Mouse (Mus musculus): ENCODE results near the gene Slain2. TPM values are rescaled to one million over a fixed set of nuclear protein-coding genes. Genes with fewer than 3 reads are reported as not detected.
"Not testable (repeated sequence)": the region's sequence is repeated elsewhere in the genome, so short reads cannot be mapped to it uniquely, and the experiment has no call there.

Gene Slain2
- polyA plus RNA-seq, 1 experiment from 2014 or later = 25.9 TPM

GRCm38 (mm10) chr5:73006784-73007581 is 92.9 kb downstream of the Slain2 start, which contains the start of gene Slc10a4:
Slc10a4 (plus strand) TSS chr5:73006883.
- H3K27me3 ChIP-seq (ENCODE audit: control insufficient read depth, insufficient read depth, low read length) = peaks cover 6% of the 10 kb centered on the region
- no peaks in the 10 kb centered on the region for H3K36me3 ChIP-seq (ENCODE audit: control insufficient read depth, insufficient read depth, low read length)
- 0 out of 2 replicates have a peak within 1 kb of the TSS, but pooled peaks have one; percentile 41 for H3K27ac ChIP-seq (replicated peaks; ENCODE audit: low read depth, low read length)
- 0 out of 2 replicates have a peak, but pooled peaks cover 4% of the 10 kb centered on the region for H3K4me1 ChIP-seq (ENCODE audit: control insufficient read depth, insufficient read depth, low read length)
- no peaks in the 10 kb centered on the region for H3K9me3 ChIP-seq (ENCODE audit: control insufficient read depth, low read length)
- peak within 1 kb of the TSS; percentile 49 for H3K9ac ChIP-seq (replicated peaks; ENCODE audit: low read length)
- peak; percentile 64 for DNase-seq
- peak within 1 kb of the TSS; percentile 63 for H3K4me2 ChIP-seq (ENCODE audit: low read length)
- ATAC-seq (ENCODE audit: low FRiP score, low TSS enrichment) = peak; percentile 90
- WGBS = 6% methylated on average over 65 of the region's 65 CpGs
- H3K4me3 ChIP-seq (replicated peaks; ENCODE audit: low read depth, low read length) = peak within 1 kb of the TSS; percentile 42

- Histone ChIP-seq H3K27me3 (ENCODE audit: control insufficient read depth, insufficient read depth, low read length) (peaks cover 6% of the 10 kb centered on the region), H3K9ac (replicated peaks; ENCODE audit: low read length) (peak overlapping the region; percentile 49), H3K27ac (replicated peaks; ENCODE audit: low read depth, low read length) (0 out of 2 replicates have a peak overlapping the region, but pooled peaks have one; percentile 20), H3K36me3 (ENCODE audit: control insufficient read depth, insufficient read depth, low read length) (no peaks in the 10 kb centered on the region), H3K4me3 (replicated peaks; ENCODE audit: low read depth, low read length) (peak overlapping the region; percentile 42), H3K4me1 (ENCODE audit: control insufficient read depth, insufficient read depth, low read length) (0 out of 2 replicates have a peak, but pooled peaks cover 4% of the 10 kb centered on the region), H3K9me3 (ENCODE audit: control insufficient read depth, low read length) (no peaks in the 10 kb centered on the region), H3K4me2 (ENCODE audit: low read length) (peak overlapping the region; percentile 63)
- 42% methylated on average over 5 of the region's 5 CpGs for WGBS
- ATAC-seq (ENCODE audit: low FRiP score, low TSS enrichment) (0 out of 2 replicates have a peak, but pooled peaks have one; percentile 1), DNase-seq (no peak)
Observed at GRCm38 (mm10) chr5:73007582-73007959, 93.5 kb downstream of the Slain2 start.

GRCm38 (mm10) chr5:73008230-73008629 is 94.1 kb downstream of the Slain2 start:
- not testable (repeated sequence) for ATAC-seq (ENCODE audit: low FRiP score, low TSS enrichment); H3K27ac ChIP-seq (replicated peaks; ENCODE audit: low read depth, low read length); DNase-seq; H3K27me3 ChIP-seq (ENCODE audit: control insufficient read depth, insufficient read depth, low read length); H3K4me2 ChIP-seq (ENCODE audit: low read length); H3K9ac ChIP-seq (replicated peaks; ENCODE audit: low read length); H3K4me1 ChIP-seq (ENCODE audit: control insufficient read depth, insufficient read depth, low read length); H3K4me3 ChIP-seq (replicated peaks; ENCODE audit: low read depth, low read length); H3K9me3 ChIP-seq (ENCODE audit: control insufficient read depth, low read length); H3K36me3 ChIP-seq (ENCODE audit: control insufficient read depth, insufficient read depth, low read length)
- WGBS = 41% methylated on average over 8 of the region's 8 CpGs

- H3K4me2 ChIP-seq (ENCODE audit: low read length); ATAC-seq (ENCODE audit: low FRiP score, low TSS enrichment): not testable (repeated sequence)
Observed at GRCm38 (mm10) chr5:73011806-73012205, 97.7 kb downstream of the Slain2 start.

GRCm38 (mm10) chr5:73012884-73013610 is 98.9 kb downstream of the Slain2 start:
- Histone ChIP-seq H3K4me3 (replicated peaks; ENCODE audit: low read depth, low read length) (peak overlapping the region; percentile 34), H3K4me2 (ENCODE audit: low read length) (peak overlapping the region; percentile 61)
- not testable (repeated sequence) for H3K27ac ChIP-seq (replicated peaks; ENCODE audit: low read depth, low read length); H3K9me3 ChIP-seq (ENCODE audit: control insufficient read depth, low read length); H3K9ac ChIP-seq (replicated peaks; ENCODE audit: low read length); H3K36me3 ChIP-seq (ENCODE audit: control insufficient read depth, insufficient read depth, low read length); H3K4me1 ChIP-seq (ENCODE audit: control insufficient read depth, insufficient read depth, low read length); H3K27me3 ChIP-seq (ENCODE audit: control insufficient read depth, insufficient read depth, low read length)
- peak; percentile 40; the same call in 1 of the 2 replicates for ATAC-seq (ENCODE audit: low FRiP score, low TSS enrichment)
- WGBS = 23% methylated on average over 25 of the region's 27 CpGs
- peak; percentile 46 for DNase-seq

More at GRCm38 (mm10) chr5:73011806-73012205, 97.7 kb downstream of the Slain2 start:
- DNase-seq; H3K9ac ChIP-seq (replicated peaks; ENCODE audit: low read length); H3K9me3 ChIP-seq (ENCODE audit: control insufficient read depth, low read length); H3K4me3 ChIP-seq (replicated peaks; ENCODE audit: low read depth, low read length); H3K27ac ChIP-seq (replicated peaks; ENCODE audit: low read depth, low read length); H3K4me1 ChIP-seq (ENCODE audit: control insufficient read depth, insufficient read depth, low read length); H3K36me3 ChIP-seq (ENCODE audit: control insufficient read depth, insufficient read depth, low read length): not testable (repeated sequence)
- H3K27me3 ChIP-seq (ENCODE audit: control insufficient read depth, insufficient read depth, low read length) = peaks cover 11% of the 10 kb centered on the region
- 96% methylated on average over 15 of the region's 16 CpGs for WGBS

- not testable (repeated sequence) for H3K4me1 ChIP-seq (ENCODE audit: control insufficient read depth, insufficient read depth, low read length); H3K27me3 ChIP-seq (ENCODE audit: control insufficient read depth, insufficient read depth, low read length); H3K36me3 ChIP-seq (ENCODE audit: control insufficient read depth, insufficient read depth, low read length); H3K9me3 ChIP-seq (ENCODE audit: control insufficient read depth, low read length); H3K27ac ChIP-seq (replicated peaks; ENCODE audit: low read depth, low read length)
- peak overlapping the region; percentile 61 for H3K4me2 ChIP-seq (ENCODE audit: low read length)
- ATAC-seq (ENCODE audit: low FRiP score, low TSS enrichment) = peak; percentile 64; the same call in 1 of the 2 replicates
- peak overlapping the region; percentile 29; the same call in 1 of the 2 replicates for H3K9ac ChIP-seq (replicated peaks; ENCODE audit: low read length)
- peak overlapping the region; percentile 34 for H3K4me3 ChIP-seq (replicated peaks; ENCODE audit: low read depth, low read length)
- 2% methylated on average over 46 of the region's 65 CpGs for WGBS
- DNase-seq = peak; percentile 23
Observed at GRCm38 (mm10) chr5:73013611-73014287, 99.6 kb downstream of the Slain2 start.

GRCm38 (mm10) chr5:73014745-73015144 is 100.6 kb downstream of the Slain2 start:
- no peaks in the 10 kb centered on the region for H3K4me1 ChIP-seq (ENCODE audit: control insufficient read depth, insufficient read depth, low read length)
- no peaks in the 10 kb centered on the region for H3K36me3 ChIP-seq (ENCODE audit: control insufficient read depth, insufficient read depth, low read length)
- H3K4me3 ChIP-seq (replicated peaks; ENCODE audit: low read depth, low read length) = no peak overlapping the region
- WGBS = 38% methylated on average over 9 of the region's 9 CpGs
- H3K27ac ChIP-seq (replicated peaks; ENCODE audit: low read depth, low read length) = no peak overlapping the region
- no peak overlapping the region for H3K9ac ChIP-seq (replicated peaks; ENCODE audit: low read length)
- 0 out of 2 replicates have a peak, but pooled peaks cover 4% of the 10 kb centered on the region for H3K27me3 ChIP-seq (ENCODE audit: control insufficient read depth, insufficient read depth, low read length)
- no peaks in the 10 kb centered on the region for H3K9me3 ChIP-seq (ENCODE audit: control insufficient read depth, low read length)
- no peak for DNase-seq
- no peak overlapping the region for H3K4me2 ChIP-seq (ENCODE audit: low read length)
- no peak for ATAC-seq (ENCODE audit: low FRiP score, low TSS enrichment)

GRCm38 (mm10) chr5:73023801-73024200 is 109.7 kb downstream of the Slain2 start:
- WGBS = 94% methylated on average over 13 of the region's 13 CpGs
- DNase-seq (no peak), ATAC-seq (ENCODE audit: low FRiP score, low TSS enrichment) (no peak)
- no peak overlapping the region for H3K4me2 ChIP-seq (ENCODE audit: low read length)
- H3K27me3 ChIP-seq (ENCODE audit: control insufficient read depth, insufficient read depth, low read length) = no peaks in the 10 kb centered on the region
- H3K9me3 ChIP-seq (ENCODE audit: control insufficient read depth, low read length) = no peaks in the 10 kb centered on the region
- H3K27ac ChIP-seq (replicated peaks; ENCODE audit: low read depth, low read length) = no peak overlapping the region
- H3K4me3 ChIP-seq (replicated peaks; ENCODE audit: low read depth, low read length) = no peak overlapping the region
- no peak overlapping the region for H3K9ac ChIP-seq (replicated peaks; ENCODE audit: low read length)
- H3K4me1 ChIP-seq (ENCODE audit: control insufficient read depth, insufficient read depth, low read length) = no peaks in the 10 kb centered on the region
- peaks cover 52% of the 10 kb centered on the region for H3K36me3 ChIP-seq (ENCODE audit: control insufficient read depth, insufficient read depth, low read length)

Data from midbrain, embryonic 14.5 days (tissue).